Mouse (Mus musculus) olfactory bulb, adult 2 months (tissue): Measurements from ENCODE around the gene Pcca.

Experiments
- CTCF ChIP-seq: fragments of 200-500 bp; IDR thresholded peaks from 2 replicates; pipeline ENCODE4 v1.5.1; 2012; ENCODE audit warnings: low read depth, mild to moderate bottlenecking, low read length, moderate library complexity; ENCODE audit not compliant: insufficient read depth
- POLR2A ChIP-seq: fragments of 200-500 bp; IDR thresholded peaks from 2 replicates; pipeline ENCODE4 v1.6.1; 2012; ENCODE audit warnings: mild to moderate bottlenecking, low read depth, low read length, moderate library complexity; ENCODE audit not compliant: insufficient read depth

- no peak for TF ChIP-seq POLR2A
- no peak for TF ChIP-seq CTCF
Observed at GRCm38 (mm10) chr14:122756671-122757070, 222.5 kb downstream of the Pcca start.
